Mouse (Mus musculus) thymus, postnatal 25 days (tissue): Measurements from ENCODE around the gene Nes.

Experiments used
- DNase-seq: peaks from one replicate; pipeline ENCODE4 v3.0.0; 2022

The Nes gene

DNA sequence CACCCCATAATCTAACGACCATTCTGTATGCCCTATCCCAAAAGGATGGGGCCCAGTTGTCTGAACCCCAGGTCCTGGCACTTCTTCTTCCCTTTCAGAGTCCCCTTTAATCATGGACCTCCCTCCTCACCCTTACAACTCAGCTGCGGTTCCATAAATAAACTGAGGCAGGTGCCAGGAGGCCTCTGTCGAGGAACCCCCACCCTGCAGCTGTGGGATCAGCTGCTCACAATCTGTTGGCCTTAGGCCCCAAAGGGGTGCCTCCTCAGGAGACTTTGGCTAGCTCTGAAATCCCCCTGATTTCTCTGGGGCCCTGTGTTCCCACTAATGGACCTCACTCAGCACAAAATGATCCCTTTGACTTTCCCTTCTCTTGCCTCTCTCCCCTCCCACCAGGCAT is 13.2 kb downstream of the Nes start:
- DNase-seq: no peak

GRCm38 (mm10) chr3:87985505-87986320 is 14.8 kb downstream of the Nes start:
- DNase-seq: no peak

GRCm38 (mm10) chr3:87986868-87987267 is 16.0 kb downstream of the Nes start:
- DNase-seq: peak; percentile 88

DNA sequence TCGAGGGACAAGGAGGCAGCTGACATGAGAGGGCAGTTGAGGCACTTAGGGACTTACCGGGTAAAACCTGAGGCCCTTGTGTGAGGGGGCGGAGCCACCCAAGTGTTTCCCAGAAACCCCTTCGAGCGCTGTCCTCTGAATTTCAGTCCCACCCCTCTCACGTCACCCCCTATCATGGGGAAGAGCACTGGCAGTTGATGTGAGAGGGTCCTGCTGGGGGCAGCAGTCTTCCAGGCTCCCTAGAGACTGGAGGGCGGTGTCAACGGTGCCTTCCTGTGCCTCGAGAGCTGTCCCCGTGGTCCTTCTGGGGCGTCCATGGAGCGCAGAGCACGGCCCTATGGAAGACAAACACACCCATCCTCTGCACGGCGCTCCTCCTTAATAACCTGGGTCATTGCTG is 16.8 kb downstream of the Nes start:
- peak; percentile 35 for DNase-seq

GRCm38 (mm10) chr3:87988068-87988467 is 17.2 kb downstream of the Nes start:
- peak; percentile 25 for DNase-seq

DNA sequence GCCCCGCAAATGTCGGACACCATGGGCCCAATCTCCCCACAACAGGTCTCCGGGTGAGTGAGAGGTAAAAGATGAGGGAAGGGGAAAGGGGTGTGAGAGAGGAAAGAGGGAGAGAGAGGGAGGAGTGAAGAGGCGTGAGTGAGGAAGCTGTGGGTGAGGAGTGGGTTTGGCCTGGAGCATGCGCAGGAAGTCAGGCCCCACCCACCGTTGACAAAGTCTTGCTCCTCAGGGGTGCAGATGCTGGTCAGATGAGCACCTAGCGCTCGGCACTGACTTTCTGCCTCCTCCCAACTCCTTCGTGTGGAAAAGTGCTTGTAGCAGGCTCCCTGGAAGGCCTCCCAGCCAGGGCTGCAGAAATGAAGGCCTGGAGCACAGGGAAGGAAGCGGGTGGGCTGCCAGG is 19.1 kb downstream of the Nes start:
- DNase-seq: no peak

DNA sequence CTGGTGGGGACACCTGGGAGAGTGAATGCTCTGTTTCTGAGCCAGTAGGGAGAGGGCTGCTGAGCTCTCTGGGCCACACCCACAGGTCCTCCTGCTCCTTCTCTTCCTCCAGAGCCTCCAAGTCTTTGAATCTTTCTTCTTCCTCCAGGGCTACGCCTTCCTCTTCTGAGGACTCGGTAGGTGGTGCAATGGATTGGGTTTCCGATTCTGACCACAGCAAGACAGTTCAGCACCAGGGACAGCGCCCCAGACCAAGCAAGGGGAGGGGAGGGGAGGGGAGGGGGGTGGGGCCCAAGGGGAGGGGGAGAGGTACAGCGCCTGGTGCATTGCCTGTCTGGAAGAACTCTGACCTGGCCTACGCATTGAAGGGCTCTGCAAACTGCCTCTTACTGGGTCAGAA is 22.6 kb downstream of the Nes start:
- DNase-seq: peak; percentile 49

DNA sequence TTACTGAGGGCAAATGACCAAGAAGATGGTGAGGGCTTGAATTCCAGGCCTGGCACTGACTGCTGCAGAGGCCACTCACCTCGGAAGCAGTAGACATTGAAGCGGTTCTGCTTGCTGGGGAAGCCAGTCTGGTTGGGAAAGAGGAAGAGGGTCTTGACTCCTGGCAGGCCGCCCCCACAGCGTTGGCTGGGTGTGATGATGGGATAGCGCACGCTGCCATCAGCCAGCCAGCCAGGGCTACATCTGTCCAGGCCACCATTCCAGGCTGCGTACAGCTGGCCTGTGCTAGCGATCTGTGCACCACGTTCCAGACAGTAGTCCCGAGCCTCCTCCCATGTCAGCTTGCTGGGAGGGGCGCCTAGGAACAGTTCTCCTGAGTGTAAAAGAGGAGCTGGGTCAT is 24.5 kb downstream of the Nes start:
- DNase-seq: no peak

GRCm38 (mm10) chr3:87996401-87996800 is 25.5 kb downstream of the Nes start:
- no peak for DNase-seq

DNA sequence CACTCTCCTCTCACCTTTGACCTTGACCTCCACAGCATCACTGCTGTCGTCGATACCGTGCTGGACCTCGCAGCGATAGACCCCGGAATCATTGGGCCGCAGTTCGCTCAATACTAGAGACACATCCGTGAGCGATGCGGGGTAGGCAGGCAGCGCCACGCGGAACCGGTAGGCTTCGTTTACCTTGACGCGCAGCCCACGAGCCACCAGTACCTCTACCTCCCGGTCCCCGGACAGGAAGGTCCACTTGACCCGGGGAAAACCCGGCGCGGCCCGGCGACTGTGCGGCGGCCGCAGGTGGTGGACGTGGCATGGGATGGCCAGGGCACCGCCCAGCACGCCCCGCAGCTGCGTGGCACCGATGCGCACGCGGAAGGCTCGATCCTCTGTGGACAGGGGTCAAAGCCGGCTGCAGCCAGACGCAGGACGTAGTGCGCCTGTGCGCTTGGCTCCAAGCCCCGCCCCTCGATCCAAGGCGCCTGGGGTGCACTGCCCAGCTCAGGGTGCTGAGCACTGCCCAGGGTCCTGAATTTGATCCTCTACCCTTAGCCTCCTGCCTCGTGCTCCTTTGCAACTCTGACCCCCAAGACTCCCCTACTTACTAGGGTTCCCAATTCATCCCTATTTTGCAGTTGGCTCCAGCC is 26.2 kb downstream of the Nes start:
- DNase-seq: no peak

DNA sequence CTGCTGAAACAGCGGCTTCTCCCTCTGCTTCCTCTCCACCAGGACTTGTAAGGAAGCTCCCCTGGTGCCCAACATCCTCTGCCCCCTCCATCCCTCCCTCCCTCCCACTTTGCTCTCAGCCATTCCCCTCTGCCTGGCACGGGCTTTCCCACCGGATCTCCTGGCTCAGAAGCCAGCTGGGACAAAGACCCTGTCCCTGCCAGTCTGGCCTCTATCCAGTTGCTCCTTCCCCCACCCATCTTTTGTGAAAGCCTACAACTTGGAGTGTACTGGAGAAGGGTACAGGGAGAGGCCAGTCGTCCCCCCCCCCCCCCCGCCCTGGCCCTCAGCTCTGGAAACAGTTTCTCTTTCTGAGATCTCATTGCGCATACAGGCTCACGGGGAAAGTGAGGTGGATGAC is 27.9 kb downstream of the Nes start:
- no peak for DNase-seq

DNA sequence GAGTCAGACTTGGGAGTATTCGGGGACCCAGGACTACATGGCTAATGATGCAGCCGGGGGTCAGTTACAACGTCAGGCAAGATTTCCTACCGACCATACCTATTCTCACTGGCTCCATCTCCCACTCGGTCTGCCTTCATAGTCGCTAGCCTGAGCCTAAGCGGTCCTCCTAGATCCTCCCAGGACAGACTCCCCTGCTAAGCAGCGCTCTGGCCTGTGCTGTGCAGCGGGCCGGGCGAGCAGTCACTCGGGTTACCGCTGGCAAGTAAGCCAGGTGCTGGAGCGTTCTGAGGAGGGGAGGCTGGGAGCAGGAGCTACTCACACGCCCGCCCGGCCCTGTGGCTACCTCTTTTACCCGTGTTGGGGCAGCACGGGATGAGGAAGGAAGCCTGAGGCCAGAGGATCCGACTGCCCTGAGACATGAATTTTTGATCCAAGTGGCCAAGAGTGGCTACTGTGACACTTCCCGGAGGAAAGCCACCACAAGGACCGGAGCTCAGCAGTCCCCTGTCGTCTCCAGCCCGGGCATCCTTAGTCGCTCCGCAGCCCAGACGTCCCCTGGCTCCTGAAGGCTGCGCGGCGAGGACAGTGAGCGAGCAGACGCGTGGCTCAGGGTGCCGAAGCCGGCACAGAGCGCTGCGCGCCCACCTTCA is 28.5 kb downstream of the Nes start:
- DNase-seq: no peak

GRCm38 (mm10) chr3:88000181-88000580 is 29.3 kb downstream of the Nes start, which contains the start of gene Bcan:
Gene Bcan, minus strand, starts transcription at chr3:88000230.
- DNase-seq: no peak

DNA sequence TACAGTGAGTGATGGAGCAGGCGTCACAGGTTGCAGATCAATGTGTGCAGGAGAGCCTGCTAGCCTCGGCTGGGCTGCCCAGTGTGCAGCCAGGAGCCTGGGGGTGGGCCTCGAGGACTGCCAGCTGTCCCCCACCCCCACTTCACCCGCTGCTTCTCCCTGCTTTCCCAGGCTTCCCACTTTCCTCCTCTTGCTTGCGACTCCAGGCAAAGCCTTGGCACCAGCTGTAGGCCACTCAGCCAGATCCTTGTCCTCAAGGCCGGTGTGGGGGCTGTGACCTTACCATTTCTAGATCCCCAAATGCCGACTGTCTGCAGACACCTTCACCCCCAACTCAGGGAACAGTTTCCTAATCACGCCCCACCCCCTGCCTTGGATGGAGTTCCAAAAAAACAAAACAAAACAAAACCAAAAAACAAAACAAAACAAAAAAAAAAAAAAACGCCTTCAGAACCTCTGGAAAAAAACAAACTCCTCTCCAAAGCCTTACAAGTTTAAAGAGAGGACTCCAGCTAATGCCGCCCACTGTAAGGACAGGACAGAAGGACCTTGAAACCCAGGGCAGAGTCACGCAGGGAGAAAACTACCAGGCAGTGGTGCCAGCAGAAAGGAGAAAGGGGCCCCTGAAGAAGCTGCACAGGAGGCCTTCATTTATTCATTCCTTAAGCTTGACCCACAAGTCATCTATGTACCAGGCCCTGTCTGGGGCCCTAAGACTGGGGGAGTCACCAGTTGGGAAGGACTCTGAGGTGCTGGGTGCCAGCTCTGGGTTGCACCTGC is 30.1 kb downstream of the Nes start:
- no peak for DNase-seq

- DNase-seq: peak; percentile 23
Measured at GRCm38 (mm10) chr3:88002291-88002976, 31.6 kb downstream of the Nes start.

DNA sequence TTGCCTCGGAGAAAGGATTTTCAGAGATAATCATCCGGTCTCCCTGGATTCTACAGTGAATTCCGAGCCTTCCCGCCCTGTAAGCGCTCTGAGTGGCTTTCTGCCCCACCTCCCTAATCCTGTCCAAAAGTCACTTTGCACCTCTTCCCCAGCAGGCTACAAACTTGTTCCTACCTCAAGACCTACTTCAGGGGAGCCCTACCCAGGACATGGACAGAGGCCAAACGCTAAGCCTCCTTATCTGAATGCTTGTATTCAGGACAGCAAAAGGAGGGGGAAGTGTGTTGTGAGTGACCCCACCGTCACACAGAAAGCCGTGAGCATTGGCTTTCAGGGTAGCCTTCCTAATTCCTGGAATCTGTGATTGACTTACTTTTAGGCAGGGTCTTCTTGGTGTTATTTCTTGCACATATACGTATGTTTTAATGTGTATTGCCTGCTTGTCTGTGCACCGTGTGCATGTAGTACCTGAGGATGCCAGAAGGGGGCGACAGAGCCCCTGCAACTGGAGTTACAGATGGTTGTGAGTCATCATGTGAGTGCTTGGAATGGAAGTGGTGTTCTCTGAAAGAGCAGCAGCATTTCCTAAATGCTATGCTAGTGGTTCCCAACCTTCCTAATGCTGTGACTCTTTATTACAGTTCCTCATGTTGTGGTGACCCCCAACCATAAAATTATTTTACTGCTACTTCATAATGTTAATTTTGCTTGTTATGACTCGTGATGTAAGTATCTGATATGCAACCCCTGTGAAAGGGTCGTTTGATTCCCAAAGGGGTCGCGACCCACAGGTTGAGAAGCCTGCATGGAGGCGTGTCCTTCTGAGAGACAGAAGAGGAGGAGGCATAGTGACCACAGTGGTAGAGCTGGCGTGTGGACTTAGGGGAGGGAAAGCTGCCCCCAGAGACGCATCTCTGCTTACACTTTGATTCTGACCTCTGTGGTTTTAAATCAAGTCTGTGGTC is 35.2 kb downstream of the Nes start:
- no peak for DNase-seq

DNA sequence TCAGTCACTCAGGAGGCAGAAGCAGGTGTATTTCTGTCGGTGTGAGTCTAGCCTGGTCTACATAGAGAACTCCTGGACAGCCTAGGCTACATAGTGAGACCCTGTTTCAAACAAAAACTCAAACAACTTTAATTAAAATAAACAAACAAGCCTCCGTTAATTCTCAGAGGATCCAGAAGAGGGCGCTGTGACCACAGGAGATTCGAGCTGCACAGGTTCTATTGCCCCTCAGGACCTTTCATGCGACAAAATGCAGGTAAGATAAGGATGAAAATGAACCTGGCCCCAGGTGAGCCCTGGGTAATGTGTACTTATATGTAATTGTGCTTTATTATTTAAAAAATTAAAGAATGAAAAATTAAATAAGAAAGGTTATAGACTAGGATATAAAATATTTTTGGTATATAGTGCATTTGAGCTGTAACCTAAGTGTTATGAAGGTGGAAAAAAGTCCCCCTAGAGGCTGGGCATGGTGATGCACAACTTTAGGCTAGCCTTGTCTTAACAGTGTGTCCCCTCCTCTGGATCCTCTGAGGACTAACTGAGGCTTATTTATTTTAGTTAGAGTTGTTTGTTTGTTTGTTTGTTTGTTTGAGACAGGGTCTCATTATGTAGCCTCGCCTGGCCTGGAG is 39.9 kb downstream of the Nes start:
- peak; percentile 34 for DNase-seq

DNA sequence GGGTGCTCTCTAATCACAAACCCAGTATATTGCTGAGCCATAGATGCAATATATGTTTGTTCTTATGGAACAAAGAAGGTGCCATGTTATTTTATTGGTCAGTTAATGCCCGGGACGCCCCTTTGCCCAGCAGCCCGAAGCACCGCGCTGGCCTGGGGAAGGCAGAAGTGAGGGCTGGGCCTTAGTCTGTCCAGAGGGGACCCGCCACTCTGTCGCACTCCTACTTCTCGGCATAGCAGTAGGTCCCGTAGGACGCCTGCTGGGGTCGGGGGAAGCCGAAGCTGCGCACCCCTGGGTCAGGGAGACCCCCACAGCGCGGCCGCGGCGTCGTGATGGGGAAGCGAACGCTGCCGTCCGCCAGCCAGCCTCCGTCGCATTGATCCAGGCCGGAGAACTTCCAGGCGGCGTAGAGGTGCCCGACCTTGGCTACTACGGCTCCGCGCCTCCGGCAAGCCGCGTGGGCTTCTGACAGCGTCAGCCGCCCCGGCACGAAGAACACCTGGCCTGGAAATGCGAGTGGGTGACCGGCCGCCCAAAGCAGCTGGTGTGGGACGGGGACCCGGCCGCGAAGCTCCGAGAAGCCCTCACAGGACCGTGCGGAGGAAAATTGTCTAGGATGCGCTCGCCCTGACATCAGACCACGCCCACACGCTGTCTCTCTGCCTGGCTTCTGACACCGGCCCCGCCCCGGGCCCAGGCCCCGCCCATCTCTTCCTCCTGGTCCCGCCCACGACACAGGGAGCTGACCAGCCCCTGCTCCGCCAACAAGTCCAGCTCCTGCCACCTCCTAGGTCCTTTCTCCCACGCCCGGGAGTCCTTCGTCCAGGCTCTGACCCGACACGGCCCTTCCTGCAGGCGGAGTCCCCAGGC is 51.7 kb downstream of the Nes start:
- peak; percentile 74 for DNase-seq

- DNase-seq: no peak
Measured at GRCm38 (mm10) chr3:88023192-88024074, 52.6 kb downstream of the Nes start.
